Mouse (Mus musculus) liver, embryonic 14.5 days (tissue): ENCODE measurements at regions not wholly inside any gene's neighbourhood (a gene's known extent, or its start where the extent isn't known, plus 50 kb on each side); places are given as distances from the start of the nearest gene placed in this dataset.

Experiments used
- ATAC-seq: fragments of 200-750 bp; cut with Nextera tagmentation; 2 replicates; pipeline ENCODE4 v1.8.0; 2017; ENCODE audit warnings: moderate number of reproducible peaks, mild to moderate bottlenecking, moderate library complexity; ENCODE audit not compliant: insufficient read depth
- DNase-seq, 3 experiments: peaks; one replicate each; pipeline ENCODE4 v3.0.0-alpha.2; 2012 to 2013; ENCODE audit warnings: low read depth in 3 of 3, low spot score in 3 of 3
- H3K27ac ChIP-seq: fragments of 300-500 bp; sonication (generic); 2 replicates; pipeline ENCODE4 v1.5.1; 2014; ENCODE audit warnings: moderate library complexity, mild to moderate bottlenecking, control low read depth, inconsistent platforms
- H3K27me3 ChIP-seq: fragments of 300-500 bp; sonication (generic); 2 replicates; pipeline ENCODE4 v1.6.1; 2014; ENCODE audit warnings: mild to moderate bottlenecking, low read length, moderate library complexity; ENCODE audit not compliant: control insufficient read depth, insufficient read depth
- H3K36me3 ChIP-seq: fragments of 300-500 bp; sonication (generic); replicated peaks from 2 replicates; pipeline ENCODE4 v1.6.1; 2014; ENCODE audit warnings: low read depth; ENCODE audit not compliant: control insufficient read depth, insufficient read depth
- H3K4me1 ChIP-seq, 2 experiments: fragments of 200-500 bp in 1 of 2; fragments of 300-500 bp in 1 of 2; sonication (generic) in 1 of 2; replicated peaks; 2 replicates each; pipeline ENCODE4 v1.6.1; 2012 to 2014; ENCODE audit warnings: antibody characterized with exemption in 1 of 2, inconsistent platforms in 1 of 2, low read length in 1 of 2; ENCODE audit not compliant: control insufficient read depth in 2 of 2, insufficient read depth in 2 of 2
- H3K4me2 ChIP-seq: fragments of 300-500 bp; sonication (generic); 2 replicates; pipeline ENCODE4 v1.6.1; 2014; ENCODE audit warnings: low read depth, mild to moderate bottlenecking, control low read depth, moderate library complexity
- H3K4me3 ChIP-seq, 2 experiments: fragments of 200-500 bp in 1 of 2; fragments of 300-500 bp in 1 of 2; sonication (generic) in 1 of 2; 2 replicates each; pipeline ENCODE4 v1.5.1; 2012 to 2014; ENCODE audit warnings: low read depth in 2 of 2, low read length in 2 of 2, mild to moderate bottlenecking in 2 of 2, control low read depth in 1 of 2, inconsistent platforms in 1 of 2, moderate library complexity in 1 of 2; ENCODE audit not compliant: insufficient read depth in 1 of 2
- H3K9ac ChIP-seq: fragments of 300-500 bp; sonication (generic); replicated peaks from 2 replicates; pipeline ENCODE4 v1.6.1; 2014; ENCODE audit warnings: mild to moderate bottlenecking, control low read depth, moderate library complexity
- H3K9me3 ChIP-seq: fragments of 300-500 bp; sonication (generic); 2 replicates; pipeline ENCODE4 v1.6.1; 2016; ENCODE audit warnings: low read length, mixed read lengths; ENCODE audit not compliant: control insufficient read depth
- CTCF ChIP-seq: IDR thresholded peaks from 2 replicates; pipeline ENCODE4 v1.5.1; 2016; ENCODE audit warnings: antibody characterized with exemption, low read depth, control low read depth
- EP300 ChIP-seq: IDR thresholded peaks from 2 replicates; pipeline ENCODE4 v1.6.1; 2016; ENCODE audit warnings: antibody characterized with exemption, low read depth
- WGBS: fragments of 180-500 bp; shearing (Covaris S2); extraction: QIAGEN DNeasy Blood & Tissue Kit; methylation state at CpG from one replicate; pipeline ENCODE4 v1.1.7; 2014; ENCODE audit not compliant: insufficient replicate concordance; 5-methylcytosine and 5-hydroxymethylcytosine counted together

GRCm38 (mm10) chr2:74073396-74073795 is 162.3 kb upstream of the Atp5g3 start:
- Histone ChIP-seq H3K4me1 (no peaks in the 10 kb centered on the region), H3K4me3 (no peak overlapping the region), H3K27me3 (no peaks in the 10 kb centered on the region), H3K36me3 (no peaks in the 10 kb centered on the region), H3K27ac (no peak overlapping the region), H3K9me3 (no peaks in the 10 kb centered on the region), H3K4me2 (no peak overlapping the region), H3K9ac (no peak overlapping the region)
- no peak for DNase-seq
- 76% methylated on average over 1 of the region's 1 CpGs for WGBS
- no peak for ATAC-seq
- no peak for TF ChIP-seq EP300
- TF ChIP-seq CTCF, result no peak

GRCm38 (mm10) chr2:74066652-74067051 is 155.5 kb upstream of the Atp5g3 start:
- no peak overlapping the region for H3K4me2 ChIP-seq
- no peaks in the 10 kb centered on the region for H3K36me3 ChIP-seq
- H3K9ac ChIP-seq, result no peak overlapping the region
- H3K4me1 ChIP-seq, result no peaks in the 10 kb centered on the region
- WGBS, result 5% methylated on average over 11 of the region's 11 CpGs
- H3K27ac ChIP-seq, result no peak overlapping the region
- no peaks in the 10 kb centered on the region for H3K9me3 ChIP-seq
- DNase-seq (no peak), ATAC-seq (no peak)
- no peaks in the 10 kb centered on the region for H3K27me3 ChIP-seq
- H3K4me3 ChIP-seq, result no peak overlapping the region
- TF ChIP-seq EP300, result no peak
- peak; percentile 67 for TF ChIP-seq CTCF

GRCm38 (mm10) chr2:74064369-74064768 is 153.2 kb upstream of the Atp5g3 start:
- ATAC-seq, result no peak
- no peak overlapping the region for H3K4me2 ChIP-seq
- 55% methylated on average over 9 of the region's 9 CpGs for WGBS

GRCm38 (mm10) chr2:74063777-74064176 is 152.7 kb upstream of the Atp5g3 start:
- ATAC-seq (no peak), DNase-seq (no peak)
- H3K36me3 ChIP-seq, result no peaks in the 10 kb centered on the region
- H3K4me3 ChIP-seq, result no peak overlapping the region
- H3K27me3 ChIP-seq, result no peaks in the 10 kb centered on the region
- TF ChIP-seq EP300 (no peak), CTCF (no peak)
- H3K4me1 ChIP-seq, result no peaks in the 10 kb centered on the region
- 75% methylated on average over 15 of the region's 15 CpGs for WGBS
- H3K4me2 ChIP-seq, result no peak overlapping the region
- no peak overlapping the region for H3K27ac ChIP-seq
- H3K9me3 ChIP-seq, result no peaks in the 10 kb centered on the region
- H3K9ac ChIP-seq, result no peak overlapping the region

More at GRCm38 (mm10) chr2:74064369-74064768, 153.2 kb upstream of the Atp5g3 start:
- no peaks in the 10 kb centered on the region for H3K9me3 ChIP-seq
- DNase-seq, result no peak
- H3K27ac ChIP-seq, result no peak overlapping the region
- no peak overlapping the region for H3K4me3 ChIP-seq
- H3K4me1 ChIP-seq, result no peaks in the 10 kb centered on the region
- no peak for TF ChIP-seq EP300
- TF ChIP-seq CTCF, result no peak
- no peaks in the 10 kb centered on the region for H3K27me3 ChIP-seq
- H3K36me3 ChIP-seq, result no peaks in the 10 kb centered on the region
- no peak overlapping the region for H3K9ac ChIP-seq

GRCm38 (mm10) chr2:74063302-74063701 is 152.2 kb upstream of the Atp5g3 start:
- no peak for ATAC-seq
- H3K27me3 ChIP-seq, result no peaks in the 10 kb centered on the region
- H3K4me3 ChIP-seq, result no peak overlapping the region
- H3K27ac ChIP-seq, result no peak overlapping the region
- no peak overlapping the region for H3K9ac ChIP-seq
- 55% methylated on average over 4 of the region's 4 CpGs for WGBS
- no peaks in the 10 kb centered on the region for H3K4me1 ChIP-seq
- H3K9me3 ChIP-seq, result no peaks in the 10 kb centered on the region
- DNase-seq, result no peak
- H3K36me3 ChIP-seq, result no peaks in the 10 kb centered on the region
- TF ChIP-seq EP300 (no peak), CTCF (no peak)
- H3K4me2 ChIP-seq, result no peak overlapping the region

- ATAC-seq, result no peak
- TF ChIP-seq CTCF, result no peak
- TF ChIP-seq EP300, result no peak
- H3K9me3 ChIP-seq, result no peaks in the 10 kb centered on the region
- H3K4me1 ChIP-seq, result no peaks in the 10 kb centered on the region
- H3K27ac ChIP-seq, result no peak overlapping the region
- H3K36me3 ChIP-seq, result no peaks in the 10 kb centered on the region
- no peak overlapping the region for H3K4me3 ChIP-seq
- no peak overlapping the region for H3K9ac ChIP-seq
- DNase-seq, result no peak
- H3K4me2 ChIP-seq, result no peak overlapping the region
- 55% methylated on average over 6 of the region's 6 CpGs for WGBS
- no peaks in the 10 kb centered on the region for H3K27me3 ChIP-seq
Observed at GRCm38 (mm10) chr2:74042430-74042829, 131.3 kb upstream of the Atp5g3 start.
